Mouse (Mus musculus) neural tube, embryonic 11.5 days (tissue): ENCODE results near the gene Adora1. TPM values are rescaled to one million over a fixed set of nuclear protein-coding genes. Genes with fewer than 3 reads are reported as not detected.
A peak's percentile ranks its signal among the peaks of the same experiment; 100 is the strongest.

ENCODE experiments used
- ATAC-seq: fragments of 200-750 bp; cut with Nextera tagmentation; 2 replicates; pipeline ENCODE4 v1.8.0; 2017; ENCODE audit warnings: moderate number of reproducible peaks, mild to moderate bottlenecking, moderate TSS enrichment, moderate library complexity; ENCODE audit not compliant: insufficient read depth, low FRiP score, low TSS enrichment
- DNase-seq: peaks from one replicate; pipeline ENCODE4 v3.0.0-alpha.2; 2015; ENCODE audit warnings: low spot score
- H3K27ac ChIP-seq: fragments of 300-500 bp; sonication (generic); 2 replicates; pipeline ENCODE4 v1.5.1; 2014; ENCODE audit warnings: low read depth, mild to moderate bottlenecking, low read length
- H3K27me3 ChIP-seq: fragments of 300-500 bp; sonication (generic); 2 replicates; pipeline ENCODE4 v1.6.1; 2014; ENCODE audit warnings: mild to moderate bottlenecking, low read length, mixed read lengths; ENCODE audit not compliant: control insufficient read depth, insufficient read depth
- H3K36me3 ChIP-seq: fragments of 300-500 bp; sonication (generic); 2 replicates; pipeline ENCODE4 v1.6.1; 2014; ENCODE audit warnings: mild to moderate bottlenecking, low read length, moderate library complexity, mixed read lengths; ENCODE audit not compliant: control insufficient read depth, insufficient read depth
- H3K4me1 ChIP-seq: fragments of 300-500 bp; sonication (generic); 2 replicates; pipeline ENCODE4 v1.6.1; 2014; ENCODE audit warnings: low read length, mixed read lengths; ENCODE audit not compliant: control insufficient read depth, insufficient read depth
- H3K4me2 ChIP-seq: fragments of 300-500 bp; sonication (generic); 2 replicates; pipeline ENCODE4 v1.6.1; 2014; ENCODE audit warnings: low read depth, mild to moderate bottlenecking, moderate library complexity
- H3K4me3 ChIP-seq: fragments of 300-500 bp; sonication (generic); 2 replicates; pipeline ENCODE4 v1.5.1; 2014; ENCODE audit warnings: low read depth, low read length
- H3K9ac ChIP-seq: fragments of 300-500 bp; sonication (generic); 2 replicates; pipeline ENCODE4 v1.6.1; 2014; ENCODE audit warnings: mild to moderate bottlenecking, low read length
- H3K9me3 ChIP-seq: fragments of 300-500 bp; sonication (generic); 2 replicates; pipeline ENCODE4 v1.6.1; 2016; ENCODE audit warnings: low read length; ENCODE audit not compliant: control insufficient read depth
- WGBS: fragments of 180-500 bp; shearing (Covaris S2); extraction: QIAGEN DNeasy Blood & Tissue Kit; methylation state at CpG from one replicate; pipeline ENCODE4 v1.1.7; 2014; 5-methylcytosine and 5-hydroxymethylcytosine counted together
- polyA plus RNA-seq: library from polyadenylated mRNA; unstranded; fragments of >200 nt; fragmentation: Nextera tagmentation; extraction: Ambion mirVana; gene quantifications from 2 replicates; pipeline ENCODE4 v1.2.1, GENCODE M21; 2014

Adora1 gene
- polyA plus RNA-seq, 1 experiment from 2014 or later = 1.4 TPM

GRCm38 (mm10) chr1:134243948-134244914 is 9.0 kb upstream of the Adora1 start:
- H3K4me2 ChIP-seq = peak overlapping the region; percentile 26
- H3K27me3 ChIP-seq = no peaks in the 10 kb centered on the region
- 23% methylated on average over 35 of the region's 35 CpGs for WGBS
- DNase-seq = peak; percentile 89
- no peak overlapping the region for H3K4me3 ChIP-seq
- no peak overlapping the region for H3K9ac ChIP-seq
- H3K4me1 ChIP-seq = no peaks in the 10 kb centered on the region
- H3K36me3 ChIP-seq = no peaks in the 10 kb centered on the region
- ATAC-seq = peak; percentile 69
- H3K27ac ChIP-seq = no peak overlapping the region
- H3K9me3 ChIP-seq = no peaks in the 10 kb centered on the region

GRCm38 (mm10) chr1:134243505-134243904 is 8.3 kb upstream of the Adora1 start:
- WGBS = 78% methylated on average over 6 of the region's 6 CpGs
- Histone ChIP-seq H3K4me2 (no peak overlapping the region), H3K27ac (no peak overlapping the region)

GRCm38 (mm10) chr1:134242286-134242685 is 7.1 kb upstream of the Adora1 start:
- Histone ChIP-seq H3K4me1 (no peaks in the 10 kb centered on the region), H3K27me3 (no peaks in the 10 kb centered on the region), H3K4me2 (no peak overlapping the region), H3K4me3 (no peak overlapping the region), H3K27ac (no peak overlapping the region), H3K9me3 (no peaks in the 10 kb centered on the region), H3K9ac (no peak overlapping the region), H3K36me3 (no peaks in the 10 kb centered on the region)
- 83% methylated on average over 2 of the region's 2 CpGs for WGBS
- ATAC-seq (no peak), DNase-seq (no peak)

More at GRCm38 (mm10) chr1:134243505-134243904, 8.3 kb upstream of the Adora1 start:
- Histone ChIP-seq H3K4me1 (no peaks in the 10 kb centered on the region), H3K4me3 (no peak overlapping the region), H3K9ac (no peak overlapping the region), H3K27me3 (no peaks in the 10 kb centered on the region), H3K36me3 (no peaks in the 10 kb centered on the region), H3K9me3 (no peaks in the 10 kb centered on the region)
- DNase-seq = no peak
- ATAC-seq = no peak

- H3K36me3 ChIP-seq = no peaks in the 10 kb centered on the region
- H3K27me3 ChIP-seq = peaks cover 3% of the 10 kb centered on the region
- no peaks in the 10 kb centered on the region for H3K4me1 ChIP-seq
- H3K4me3 ChIP-seq = no peak overlapping the region
- H3K9ac ChIP-seq = no peak overlapping the region
- no peaks in the 10 kb centered on the region for H3K9me3 ChIP-seq
- H3K27ac ChIP-seq = no peak overlapping the region
- no peak for ATAC-seq
- H3K4me2 ChIP-seq = no peak overlapping the region
- no peak for DNase-seq
- 75% methylated on average over 8 of the region's 8 CpGs for WGBS
Measured at GRCm38 (mm10) chr1:134241298-134241697, 6.1 kb upstream of the Adora1 start.

GRCm38 (mm10) chr1:134240701-134241100 is 5.5 kb upstream of the Adora1 start:
- no peaks in the 10 kb centered on the region for H3K9me3 ChIP-seq
- no peak for DNase-seq
- no peak for ATAC-seq
- no peaks in the 10 kb centered on the region for H3K4me1 ChIP-seq
- no peak overlapping the region for H3K27ac ChIP-seq
- no peak overlapping the region for H3K4me2 ChIP-seq
- H3K4me3 ChIP-seq = no peak overlapping the region
- no peaks in the 10 kb centered on the region for H3K36me3 ChIP-seq
- peaks cover 9% of the 10 kb centered on the region for H3K27me3 ChIP-seq
- WGBS = 85% methylated on average over 9 of the region's 9 CpGs
- H3K9ac ChIP-seq = no peak overlapping the region

GRCm38 (mm10) chr1:134237438-134237837 is 2.2 kb upstream of the Adora1 start:
- peaks cover 4% of the 10 kb centered on the region; the same call in 1 of the 2 replicates for H3K4me1 ChIP-seq
- H3K9me3 ChIP-seq = no peaks in the 10 kb centered on the region
- ATAC-seq (no peak), DNase-seq (no peak)
- H3K27me3 ChIP-seq = peaks cover 37% of the 10 kb centered on the region
- H3K4me2 ChIP-seq = no peak overlapping the region
- H3K36me3 ChIP-seq = no peaks in the 10 kb centered on the region
- 89% methylated on average over 3 of the region's 3 CpGs for WGBS
- H3K4me3 ChIP-seq = no peak overlapping the region
- H3K9ac ChIP-seq = no peak overlapping the region
- H3K27ac ChIP-seq = no peak overlapping the region

GRCm38 (mm10) chr1:134236142-134236541 is 911 bp upstream of the Adora1 start:
- Histone ChIP-seq H3K9me3 (no peaks in the 10 kb centered on the region), H3K9ac (no peak overlapping the region), H3K27me3 (peaks cover 37% of the 10 kb centered on the region), H3K36me3 (no peaks in the 10 kb centered on the region), H3K4me2 (no peak overlapping the region), H3K4me1 (peaks cover 4% of the 10 kb centered on the region; the same call in 1 of the 2 replicates), H3K27ac (no peak overlapping the region), H3K4me3 (no peak overlapping the region)
- DNase-seq = no peak
- no peak for ATAC-seq
- WGBS = 26% methylated on average over 3 of the region's 3 CpGs

GRCm38 (mm10) chr1:134234455-134235390 is 508 bp downstream of the Adora1 start:
- H3K4me3 ChIP-seq = peak overlapping the region; percentile 39
- H3K27me3 ChIP-seq = peaks cover 37% of the 10 kb centered on the region
- H3K9ac ChIP-seq = peak overlapping the region; percentile 33
- no peak for ATAC-seq
- WGBS = under 1% methylated on average over 41 of the region's 41 CpGs
- no peak overlapping the region for H3K27ac ChIP-seq
- no peaks in the 10 kb centered on the region for H3K9me3 ChIP-seq
- H3K4me1 ChIP-seq = peaks cover 4% of the 10 kb centered on the region; the same call in 1 of the 2 replicates
- peak; percentile 44 for DNase-seq
- H3K36me3 ChIP-seq = no peaks in the 10 kb centered on the region
- peak overlapping the region; percentile 66 for H3K4me2 ChIP-seq
